Mouse (Mus musculus): ENCODE data around the gene Hc. TPM values are rescaled to one million over a fixed set of nuclear protein-coding genes. Genes with fewer than 3 reads are reported as not detected.

The Hc gene
- total and polyA plus RNA-seq, 3 experiments = 0.06 TPM; not detected in 2

- no peak overlapping the region for H3K27ac ChIP-seq
- H3K9ac ChIP-seq (ENCODE audit: low read depth, low read length) = no peak overlapping the region
- TF ChIP-seq EP300 (IDR thresholded peaks at IDR 0.05; ENCODE audit: insufficient read depth, low read depth, low read length) = no peak
- no peaks in the 10 kb centered on the region for H3K36me3 ChIP-seq (ENCODE audit: control insufficient read depth, insufficient read depth, low read length)
- no peaks in the 10 kb centered on the region for H3K79me2 ChIP-seq (replicated peaks; ENCODE audit: control insufficient read depth, insufficient read depth, low read length)
- H3K4me1 ChIP-seq (ENCODE audit: control insufficient read depth, insufficient read depth, low read length) = peaks cover 5% of the 10 kb centered on the region
- no peak overlapping the region for H3K4me3 ChIP-seq
- H3K27me3 ChIP-seq (ENCODE audit: control insufficient read depth, insufficient read depth, low read length) = no peaks in the 10 kb centered on the region; the same call in 1 of the 2 replicates
- WGBS = 67% methylated on average over 5 of the region's 5 CpGs
- DNase-seq = no peak
- intact Hi-C loops (cut with DNase I) = no loop called here
Observed at GRCm38 (mm10) chr2:34956941-34957340, 104.3 kb downstream of the Hc start.

GRCm38 (mm10) chr2:34954344-34954743, 106.9 kb downstream of the Hc start:
- TF ChIP-seq CTCF (IDR thresholded peaks at IDR 0.05) (no peak), POLR2A (IDR thresholded peaks at IDR 0.05; ENCODE audit: insufficient read depth, low read depth, low read length) (no peak), EP300 (IDR thresholded peaks at IDR 0.05; ENCODE audit: insufficient read depth, low read depth, low read length) (no peak)
- H3K27me3 ChIP-seq (ENCODE audit: control insufficient read depth, insufficient read depth, low read length) = no peaks in the 10 kb centered on the region
- DNase-seq = no peak

GRCm38 (mm10) chr2:34953547-34954116, 107.6 kb downstream of the Hc start:
- Histone ChIP-seq H3K9ac (ENCODE audit: low read depth, low read length) (no peak overlapping the region), H3K27ac (no peak overlapping the region), H3K4me1 (ENCODE audit: control insufficient read depth, insufficient read depth, low read length) (no peaks in the 10 kb centered on the region), H3K36me3 (ENCODE audit: control insufficient read depth, insufficient read depth, low read length) (no peaks in the 10 kb centered on the region), H3K27me3 (ENCODE audit: control insufficient read depth, insufficient read depth, low read length) (no peaks in the 10 kb centered on the region), H3K79me2 (replicated peaks; ENCODE audit: control insufficient read depth, insufficient read depth, low read length) (no peaks in the 10 kb centered on the region), H3K4me3 (no peak overlapping the region)
- no peak for TF ChIP-seq EP300 (IDR thresholded peaks at IDR 0.05; ENCODE audit: insufficient read depth, low read depth, low read length)
- TF ChIP-seq POLR2A (IDR thresholded peaks at IDR 0.05; ENCODE audit: insufficient read depth, low read depth, low read length) = no peak
- no peak for TF ChIP-seq CTCF (IDR thresholded peaks at IDR 0.05)
- no peak for DNase-seq
- WGBS = 78% methylated on average over 2 of the region's 2 CpGs
- intact Hi-C loops (cut with DNase I) = no loop called here

More at GRCm38 (mm10) chr2:34954344-34954743, 106.9 kb downstream of the Hc start:
- intact Hi-C loops (cut with DNase I) = no loop called here
- Histone ChIP-seq H3K4me1 (ENCODE audit: control insufficient read depth, insufficient read depth, low read length) (no peaks in the 10 kb centered on the region), H3K27ac (peak overlapping the region; percentile 36; the same call in 1 of the 2 replicates), H3K79me2 (replicated peaks; ENCODE audit: control insufficient read depth, insufficient read depth, low read length) (no peaks in the 10 kb centered on the region), H3K9ac (ENCODE audit: low read depth, low read length) (no peak overlapping the region), H3K36me3 (ENCODE audit: control insufficient read depth, insufficient read depth, low read length) (no peaks in the 10 kb centered on the region), H3K4me3 (no peak overlapping the region)

GRCm38 (mm10) chr2:34953018-34953417, 108.2 kb downstream of the Hc start:
- Histone ChIP-seq H3K27ac (no peak overlapping the region), H3K27me3 (ENCODE audit: control insufficient read depth, insufficient read depth, low read length) (no peaks in the 10 kb centered on the region), H3K4me3 (no peak overlapping the region), H3K36me3 (ENCODE audit: control insufficient read depth, insufficient read depth, low read length) (no peaks in the 10 kb centered on the region), H3K9ac (ENCODE audit: low read depth, low read length) (no peak overlapping the region), H3K79me2 (replicated peaks; ENCODE audit: control insufficient read depth, insufficient read depth, low read length) (no peaks in the 10 kb centered on the region), H3K4me1 (ENCODE audit: control insufficient read depth, insufficient read depth, low read length) (no peaks in the 10 kb centered on the region)
- TF ChIP-seq EP300 (IDR thresholded peaks at IDR 0.05; ENCODE audit: insufficient read depth, low read depth, low read length) (no peak), CTCF (IDR thresholded peaks at IDR 0.05) (no peak), POLR2A (IDR thresholded peaks at IDR 0.05; ENCODE audit: insufficient read depth, low read depth, low read length) (no peak)
- intact Hi-C loops (cut with DNase I) = no loop called here
- WGBS = 78% methylated on average over 4 of the region's 4 CpGs
- no peak for DNase-seq

GRCm38 (mm10) chr2:34951469-34951868, 109.8 kb downstream of the Hc start:
- H3K27me3 ChIP-seq (ENCODE audit: control insufficient read depth, insufficient read depth, low read length) = no peaks in the 10 kb centered on the region
- H3K79me2 ChIP-seq (replicated peaks; ENCODE audit: control insufficient read depth, insufficient read depth, low read length) = no peaks in the 10 kb centered on the region
- no peak for DNase-seq
- H3K4me3 ChIP-seq = no peak overlapping the region
- no peaks in the 10 kb centered on the region for H3K36me3 ChIP-seq (ENCODE audit: control insufficient read depth, insufficient read depth, low read length)
- H3K27ac ChIP-seq = no peak overlapping the region
- H3K4me1 ChIP-seq (ENCODE audit: control insufficient read depth, insufficient read depth, low read length) = no peaks in the 10 kb centered on the region
- H3K9ac ChIP-seq (ENCODE audit: low read depth, low read length) = no peak overlapping the region
- no peak for TF ChIP-seq POLR2A (IDR thresholded peaks at IDR 0.05; ENCODE audit: insufficient read depth, low read depth, low read length)
- no peak for TF ChIP-seq EP300 (IDR thresholded peaks at IDR 0.05; ENCODE audit: insufficient read depth, low read depth, low read length)
- TF ChIP-seq CTCF (IDR thresholded peaks at IDR 0.05) = no peak
- intact Hi-C loops (cut with DNase I) = no loop called here

- Histone ChIP-seq H3K9ac (ENCODE audit: low read depth, low read length) (no peak overlapping the region), H3K4me1 (ENCODE audit: control insufficient read depth, insufficient read depth, low read length) (peaks cover 2% of the 10 kb centered on the region), H3K36me3 (ENCODE audit: control insufficient read depth, insufficient read depth, low read length) (no peaks in the 10 kb centered on the region), H3K79me2 (replicated peaks; ENCODE audit: control insufficient read depth, insufficient read depth, low read length) (no peaks in the 10 kb centered on the region), H3K27ac (no peak overlapping the region), H3K4me3 (no peak overlapping the region), H3K27me3 (ENCODE audit: control insufficient read depth, insufficient read depth, low read length) (no peaks in the 10 kb centered on the region)
- DNase-seq = no peak
- TF ChIP-seq POLR2A (IDR thresholded peaks at IDR 0.05; ENCODE audit: insufficient read depth, low read depth, low read length) = no peak
- TF ChIP-seq EP300 (IDR thresholded peaks at IDR 0.05; ENCODE audit: insufficient read depth, low read depth, low read length) = no peak
- TF ChIP-seq CTCF (IDR thresholded peaks at IDR 0.05) = no peak
- intact Hi-C loops (cut with DNase I) = no loop called here
- 24% methylated on average over 2 of the region's 2 CpGs for WGBS
Observed at GRCm38 (mm10) chr2:34948622-34949021, 112.6 kb downstream of the Hc start.
